Mouse (Mus musculus): ENCODE results near the gene Paqr6. TPM values are rescaled to one million over a fixed set of nuclear protein-coding genes. Genes with fewer than 3 reads are reported as not detected.

Gene Paqr6
- polyA plus RNA-seq, 2 experiments = 4.1 to 8.7 TPM

- Histone ChIP-seq H3K4me1 (replicated peaks; ENCODE audit: control insufficient read depth in 2 of 2, insufficient read depth in 2 of 2, low read length in 1 of 2) (peaks cover 35 to 37% of the 10 kb centered on the region in 2 experiments), H3K27ac (peak overlapping the region; percentile 97), H3K4me3 (ENCODE audit: insufficient read depth in 1 of 2, low read depth in 2 of 2, low read length in 2 of 2) (peak overlapping the region; percentile 78 to 88), H3K4me2 (ENCODE audit: low read depth) (peak overlapping the region; percentile 94), H3K9ac (replicated peaks) (peak overlapping the region; percentile 86), H3K36me3 (replicated peaks; ENCODE audit: control insufficient read depth, insufficient read depth, low read depth) (no peaks in the 10 kb centered on the region), H3K9me3 (ENCODE audit: control insufficient read depth, low read length) (no peaks in the 10 kb centered on the region), H3K27me3 (ENCODE audit: control insufficient read depth, insufficient read depth, low read length) (no peaks in the 10 kb centered on the region)
- WGBS (ENCODE audit: insufficient replicate concordance) = 18% methylated on average over 3 of the region's 3 CpGs
- no peak for TF ChIP-seq CTCF (IDR thresholded peaks at IDR 0.05; ENCODE audit: low read depth)
- ATAC-seq (ENCODE audit: insufficient read depth) = no peak
- no peak for DNase-seq (ENCODE audit: low read depth in 3 of 3, low spot score in 3 of 3)
Measured at GRCm38 (mm10) chr3:88334902-88335435, 29.4 kb upstream of the Paqr6 start.

GRCm38 (mm10) chr3:88335436-88336053 lies 28.8 kb upstream of the Paqr6 start:
- ATAC-seq (ENCODE audit: insufficient read depth) = peak; percentile 42
- peak overlapping the region; percentile 94 for H3K4me2 ChIP-seq (ENCODE audit: low read depth)
- peak overlapping the region; percentile 97 for H3K27ac ChIP-seq
- H3K4me3 ChIP-seq (ENCODE audit: insufficient read depth in 1 of 2, low read depth in 2 of 2, low read length in 2 of 2) = peak overlapping the region; percentile 78 to 88
- DNase-seq (ENCODE audit: low read depth in 3 of 3, low spot score in 3 of 3) = no peak
- peak overlapping the region; percentile 86 for H3K9ac ChIP-seq (replicated peaks)
- no peaks in the 10 kb centered on the region for H3K27me3 ChIP-seq (ENCODE audit: control insufficient read depth, insufficient read depth, low read length)
- WGBS (ENCODE audit: insufficient replicate concordance) = under 1% methylated on average over 27 of the region's 27 CpGs
- peak; percentile 28; the same call in 1 of the 2 replicates for TF ChIP-seq CTCF (IDR thresholded peaks at IDR 0.05; ENCODE audit: low read depth)
- TF ChIP-seq EP300 (IDR thresholded peaks at IDR 0.05; ENCODE audit: low read depth) = no peak
- H3K36me3 ChIP-seq (replicated peaks; ENCODE audit: control insufficient read depth, insufficient read depth, low read depth) = no peaks in the 10 kb centered on the region
- no peaks in the 10 kb centered on the region for H3K9me3 ChIP-seq (ENCODE audit: control insufficient read depth, low read length)
- H3K4me1 ChIP-seq (replicated peaks; ENCODE audit: control insufficient read depth in 2 of 2, insufficient read depth in 2 of 2, low read length in 1 of 2) = peaks cover 37 to 38% of the 10 kb centered on the region in 2 experiments

GRCm38 (mm10) chr3:88336058-88337013 lies 28.0 kb upstream of the Paqr6 start, which contains the start of the genes Tmem79 and Smg5:
TSS of gene Tmem79 (minus strand) at chr3:88336148.
TSS of gene Smg5 (plus strand) at chr3:88336260.
- H3K36me3 ChIP-seq (replicated peaks; ENCODE audit: control insufficient read depth, insufficient read depth, low read depth) = no peaks in the 10 kb centered on the region; the same call in 1 of the 2 replicates
- TF ChIP-seq EP300 (IDR thresholded peaks at IDR 0.05; ENCODE audit: low read depth) (peak; percentile 73), CTCF (IDR thresholded peaks at IDR 0.05; ENCODE audit: low read depth) (no peak)
- H3K4me3 ChIP-seq (ENCODE audit: insufficient read depth in 1 of 2, low read depth in 2 of 2, low read length in 2 of 2) = peak within 1 kb of the TSS; percentile 78 to 96
- no peaks in the 10 kb centered on the region for H3K9me3 ChIP-seq (ENCODE audit: control insufficient read depth, low read length)
- under 1% methylated on average over 55 of the region's 66 CpGs for WGBS (ENCODE audit: insufficient replicate concordance)
- peak within 1 kb of the TSS; percentile 97 for H3K27ac ChIP-seq
- H3K9ac ChIP-seq (replicated peaks) = peak within 1 kb of the TSS; percentile 86
- DNase-seq (ENCODE audit: low read depth in 3 of 3, low spot score in 3 of 3) = peak; percentile 89 to 94 (median 90)
- H3K4me2 ChIP-seq (ENCODE audit: low read depth) = peak within 1 kb of the TSS; percentile 94
- ATAC-seq (ENCODE audit: insufficient read depth) = peak; percentile 88
- no peaks in the 10 kb centered on the region for H3K27me3 ChIP-seq (ENCODE audit: control insufficient read depth, insufficient read depth, low read length)
- H3K4me1 ChIP-seq (replicated peaks; ENCODE audit: control insufficient read depth in 2 of 2, insufficient read depth in 2 of 2, low read length in 1 of 2) = peaks cover 41 to 44% of the 10 kb centered on the region in 2 experiments

GRCm38 (mm10) chr3:88337367-88338020 lies 26.9 kb upstream of the Paqr6 start:
- WGBS (ENCODE audit: insufficient replicate concordance) = 10% methylated on average over 11 of the region's 11 CpGs
- H3K9ac ChIP-seq (replicated peaks) = peak overlapping the region; percentile 86
- peaks cover 9% of the 10 kb centered on the region for H3K36me3 ChIP-seq (replicated peaks; ENCODE audit: control insufficient read depth, insufficient read depth, low read depth)
- peak; percentile 57 to 70 (median 66) for DNase-seq (ENCODE audit: low read depth in 3 of 3, low spot score in 3 of 3)
- H3K9me3 ChIP-seq (ENCODE audit: control insufficient read depth, low read length) = no peaks in the 10 kb centered on the region
- H3K27ac ChIP-seq = peak overlapping the region; percentile 97
- peak; percentile 30 for ATAC-seq (ENCODE audit: insufficient read depth)
- H3K4me2 ChIP-seq (ENCODE audit: low read depth) = peak overlapping the region; percentile 94
- H3K4me3 ChIP-seq (ENCODE audit: insufficient read depth in 1 of 2, low read depth in 2 of 2, low read length in 2 of 2) = peak overlapping the region; percentile 72 to 78
- H3K4me1 ChIP-seq (replicated peaks; ENCODE audit: control insufficient read depth in 2 of 2, insufficient read depth in 2 of 2, low read length in 1 of 2) = peaks cover 41 to 48% of the 10 kb centered on the region in 2 experiments
- H3K27me3 ChIP-seq (ENCODE audit: control insufficient read depth, insufficient read depth, low read length) = no peaks in the 10 kb centered on the region
- TF ChIP-seq CTCF (IDR thresholded peaks at IDR 0.05; ENCODE audit: low read depth) (no peak), EP300 (IDR thresholded peaks at IDR 0.05; ENCODE audit: low read depth) (no peak)
